Mouse (Mus musculus) CD4-positive, CD25-positive, alpha-beta regulatory T cell, adult 4 months (primary cell): ENCODE measurements around the gene Plscr3. TPM values are rescaled to one million over a fixed set of nuclear protein-coding genes. Genes with fewer than 3 reads are reported as not detected.

ENCODE experiments used
- ATAC-seq: one replicate; pipeline ENCODE4 v1.8.0; 2017
- polyA plus RNA-seq, 2 experiments: library from polyadenylated mRNA; unstranded; fragments of 100-300 nt; shearing (Covaris generic); gene quantifications; one replicate each; pipeline ENCODE4 v1.2.1; 2017

Gene Plscr3
- polyA plus RNA-seq, 2 experiments from 2014 or later = 22.4 to 33.5 TPM

GRCm38 (mm10) chr11:69867335-69867734 is 21.2 kb downstream of the Plscr3 start:
- no peak for ATAC-seq

- ATAC-seq = no peak
These were observed 24.3 kb downstream of the Plscr3 start for GRCm38 (mm10) chr11:69870289-69871069.

DNA sequence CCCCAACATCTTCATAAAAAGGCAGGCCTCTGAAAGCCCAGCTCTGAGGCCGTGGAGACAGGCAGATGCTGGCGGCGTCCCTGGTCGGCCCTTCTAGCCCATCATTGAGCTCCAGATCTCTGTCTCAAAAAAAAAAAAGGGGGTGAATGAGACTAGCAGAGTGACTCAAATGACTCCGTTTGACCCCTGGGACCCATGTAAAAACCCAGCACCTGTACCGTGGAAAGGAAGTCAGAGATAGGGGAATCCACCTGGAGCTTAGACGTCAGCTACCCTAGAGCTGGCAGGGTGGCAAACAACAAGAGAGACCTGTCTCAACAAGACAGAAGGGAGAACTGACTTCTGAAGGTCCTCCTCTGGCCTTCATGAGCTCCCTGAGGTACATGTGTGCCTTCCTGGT is 25.6 kb downstream of the Plscr3 start:
- no peak for ATAC-seq

- no peak for ATAC-seq
These were observed 26.3 kb downstream of the Plscr3 start for GRCm38 (mm10) chr11:69872451-69872850.

GRCm38 (mm10) chr11:69876186-69876585 is 30.0 kb downstream of the Plscr3 start:
- ATAC-seq = peak; percentile 38

DNA sequence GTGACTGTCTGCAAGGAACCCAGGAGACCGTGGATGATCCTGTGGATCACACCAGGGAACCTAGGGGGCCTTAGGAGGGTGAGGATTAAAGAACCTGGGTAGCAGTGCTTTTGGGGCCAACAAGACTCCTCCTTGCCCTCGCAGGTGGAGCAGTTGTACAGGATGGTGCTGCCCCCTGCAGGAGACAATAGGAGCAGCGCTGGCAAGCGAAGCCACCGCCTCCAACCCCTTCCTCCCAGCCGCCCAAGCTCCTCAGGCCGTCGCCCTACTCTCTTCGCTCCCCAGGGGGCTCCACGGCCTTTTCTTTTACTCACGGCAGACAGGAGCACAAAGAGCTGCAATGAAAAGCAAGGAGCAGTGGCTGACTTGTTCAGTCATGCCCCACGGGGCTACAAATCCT is 30.7 kb downstream of the Plscr3 start:
- peak; percentile 56 for ATAC-seq

DNA sequence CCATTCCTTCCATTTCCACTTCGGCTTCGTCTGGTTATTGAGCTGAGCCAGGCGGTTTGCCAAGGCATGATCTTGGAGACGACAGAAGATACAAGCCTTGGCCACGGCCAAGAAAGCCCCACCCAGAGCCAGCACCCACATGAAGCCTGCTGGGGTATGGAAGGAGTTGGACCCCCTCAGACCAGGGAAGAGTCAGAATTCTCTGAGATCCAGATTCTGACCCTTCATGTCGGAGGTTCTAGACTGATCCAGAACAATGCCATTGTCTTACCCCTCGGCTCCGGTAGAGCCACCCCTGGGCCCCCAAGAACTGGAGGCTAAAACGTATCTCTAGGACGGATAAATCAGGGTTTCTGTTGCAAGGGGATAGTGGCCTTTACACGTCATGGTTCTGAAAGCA is 31.7 kb downstream of the Plscr3 start, which contains the start of gene Tmem95:
Gene Tmem95, minus strand, starts transcription at position 141 of the 400 bp plus-strand sequence.
- ATAC-seq = no peak

DNA sequence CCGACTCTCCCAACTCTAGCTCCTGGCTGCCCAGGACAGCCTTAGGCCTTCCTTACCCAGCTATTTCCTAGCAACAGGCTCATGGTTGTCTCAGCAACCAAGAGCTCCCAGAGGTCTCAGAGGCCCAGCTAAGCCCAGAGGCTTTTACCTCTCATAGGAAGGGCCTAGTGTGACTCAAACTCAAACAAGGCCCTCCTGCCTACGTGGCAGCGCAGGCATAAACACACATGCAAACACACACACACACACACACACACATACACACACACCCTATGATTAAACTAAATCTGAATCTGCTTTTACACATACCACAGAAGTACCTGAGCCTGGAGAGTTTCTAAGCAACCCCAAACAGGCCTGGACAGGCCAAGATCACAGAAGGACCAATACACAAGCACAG is 32.2 kb downstream of the Plscr3 start:
- ATAC-seq = no peak

GRCm38 (mm10) chr11:69878952-69879351 is 32.8 kb downstream of the Plscr3 start:
- no peak for ATAC-seq

- ATAC-seq = no peak
These were observed 33.5 kb downstream of the Plscr3 start for GRCm38 (mm10) chr11:69879711-69880110.

- peak; percentile 49 for ATAC-seq
These were observed 34.3 kb downstream of the Plscr3 start for GRCm38 (mm10) chr11:69880506-69880852.

- ATAC-seq = peak; percentile 60
These were observed 34.9 kb downstream of the Plscr3 start, which contains the start of gene Kctd11 for GRCm38 (mm10) chr11:69880853-69881603. Kctd11 (minus strand) TSS chr11:69881406.

DNA sequence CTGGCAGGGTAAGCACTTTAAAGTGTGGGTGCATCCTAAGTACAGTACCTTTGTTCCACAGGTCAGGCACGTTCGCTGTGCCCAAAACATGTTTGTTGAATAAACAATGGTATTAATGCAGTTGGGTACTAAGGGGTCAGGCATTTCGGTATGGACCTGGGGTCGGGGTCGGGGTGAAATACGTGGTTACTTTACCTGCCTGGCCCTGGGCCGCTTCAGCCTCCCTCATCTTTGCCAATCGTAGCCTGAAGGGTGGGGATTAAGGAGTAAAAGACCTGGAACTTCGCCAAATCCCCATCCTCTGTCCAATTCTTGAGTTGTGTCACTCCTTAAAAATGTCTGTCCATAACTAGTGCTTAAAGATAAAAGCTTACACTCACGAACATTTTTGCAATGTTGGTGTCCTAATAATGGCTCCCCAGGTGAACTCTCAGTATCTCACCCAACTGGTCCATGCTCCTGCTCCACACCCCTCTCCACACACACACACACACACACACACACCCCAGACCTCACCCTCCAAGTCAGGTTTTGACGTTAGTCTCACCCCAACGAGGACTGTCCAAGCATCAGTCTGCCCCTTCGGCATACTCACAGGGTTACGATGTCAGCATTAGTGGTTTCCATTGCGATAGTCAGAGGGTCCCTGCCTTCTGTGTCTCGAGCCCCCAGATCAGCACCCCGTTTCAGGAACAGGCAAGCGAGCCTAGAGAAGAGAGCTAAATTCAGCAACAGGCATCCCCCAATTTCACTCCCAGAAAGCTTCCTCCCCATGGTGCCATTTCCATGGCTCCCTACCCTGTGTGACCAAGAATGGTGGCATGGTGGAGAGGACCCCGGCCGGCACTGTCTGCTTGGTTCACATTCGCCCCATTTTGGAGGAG is 35.9 kb downstream of the Plscr3 start:
- no peak for ATAC-seq

GRCm38 (mm10) chr11:69883066-69883465 is 36.9 kb downstream of the Plscr3 start:
- no peak for ATAC-seq

DNA sequence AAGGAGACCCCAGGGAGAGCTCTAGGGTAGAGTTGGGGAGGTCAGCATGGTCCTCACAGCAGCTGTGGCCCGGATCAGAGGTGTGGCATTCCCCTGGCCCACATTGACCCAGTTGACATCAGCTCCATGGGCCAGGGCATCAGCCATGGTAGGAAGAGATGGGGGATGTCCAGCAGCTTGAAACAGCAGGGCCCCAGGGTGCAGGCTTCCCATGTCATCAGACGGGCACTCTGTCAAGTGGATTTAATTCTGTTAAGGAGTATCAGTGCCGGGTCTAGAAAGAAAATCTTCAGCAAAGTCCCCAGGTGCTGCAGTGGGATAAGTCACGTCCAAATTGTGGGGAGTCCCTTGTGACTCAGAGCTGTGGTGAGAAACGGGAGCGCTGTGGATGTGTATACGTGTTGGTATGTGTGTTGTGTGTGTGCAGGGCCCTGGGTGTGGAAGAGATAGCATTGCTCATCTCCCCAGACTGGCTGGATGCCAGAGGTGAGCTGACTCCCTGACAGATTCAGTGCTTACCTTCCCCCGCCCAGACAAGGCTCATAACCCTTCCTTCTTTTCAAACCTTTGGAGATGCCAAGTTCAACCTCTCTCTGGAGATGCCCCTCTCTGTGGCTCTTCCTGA is 37.5 kb downstream of the Plscr3 start:
- no peak for ATAC-seq

DNA sequence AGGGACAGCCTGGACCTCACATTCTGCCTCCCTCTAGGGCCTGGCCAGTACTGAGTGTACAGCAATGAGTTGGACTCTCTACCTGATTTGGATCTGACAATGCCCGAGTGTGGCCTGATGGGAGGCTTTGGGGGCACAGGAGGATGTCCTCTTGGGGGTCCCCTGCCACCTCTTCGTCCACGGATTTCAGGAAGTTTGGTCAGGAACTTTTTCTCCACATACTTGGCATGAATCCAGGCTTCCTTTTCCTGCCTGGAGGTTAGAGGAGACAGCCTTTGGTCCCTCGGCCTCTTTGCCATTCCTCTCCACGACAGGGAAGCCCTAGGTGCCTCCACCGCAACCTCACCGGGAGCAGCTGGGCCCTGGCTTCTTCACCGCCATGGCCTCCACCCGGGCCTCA is 38.1 kb downstream of the Plscr3 start:
- no peak for ATAC-seq

DNA sequence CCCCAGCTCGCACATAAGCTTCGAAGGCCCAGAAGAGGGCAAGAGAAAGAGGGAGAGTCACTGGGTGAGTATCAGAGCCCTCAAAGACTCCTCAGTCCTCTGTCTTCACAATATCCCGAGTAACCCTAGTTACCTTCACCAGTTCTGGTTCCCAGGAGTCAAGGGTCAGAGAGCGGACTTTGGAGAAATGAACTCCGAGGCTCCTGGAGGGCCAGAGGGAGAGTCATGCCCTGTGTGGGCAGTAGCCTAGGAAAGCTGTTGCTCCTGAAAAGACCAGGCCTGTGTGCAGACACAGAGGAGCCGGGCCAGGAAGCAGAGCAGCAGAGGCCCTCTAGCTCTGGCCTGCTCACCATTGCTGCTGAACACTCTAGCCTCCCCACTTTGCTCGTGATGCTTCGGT is 38.5 kb downstream of the Plscr3 start:
- ATAC-seq = no peak

- no peak for ATAC-seq
These were observed 40.9 kb downstream of the Plscr3 start for GRCm38 (mm10) chr11:69886907-69887635.

GRCm38 (mm10) chr11:69891482-69891881 is 45.3 kb downstream of the Plscr3 start:
- no peak for ATAC-seq

DNA sequence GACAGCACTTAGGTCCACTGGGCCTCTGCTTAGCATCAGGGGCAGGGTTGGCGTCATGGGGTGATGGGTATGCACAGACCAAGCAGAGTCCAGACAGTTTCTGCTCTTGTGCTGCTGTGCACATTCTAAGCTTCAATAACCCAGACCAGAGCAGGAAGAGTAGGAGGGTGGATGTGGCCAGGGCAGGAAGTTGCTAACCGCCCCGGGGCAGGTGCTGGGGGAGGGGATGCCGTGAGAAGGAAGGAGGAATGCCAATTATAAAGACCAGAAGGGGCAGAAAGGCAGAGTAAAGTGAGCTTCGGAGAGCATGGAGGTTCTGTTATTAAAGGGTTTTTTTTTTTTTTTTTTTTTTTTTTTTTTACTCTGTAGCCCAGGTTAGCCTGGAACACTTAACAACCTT is 48.5 kb downstream of the Plscr3 start:
- peak; percentile 97 for ATAC-seq

DNA sequence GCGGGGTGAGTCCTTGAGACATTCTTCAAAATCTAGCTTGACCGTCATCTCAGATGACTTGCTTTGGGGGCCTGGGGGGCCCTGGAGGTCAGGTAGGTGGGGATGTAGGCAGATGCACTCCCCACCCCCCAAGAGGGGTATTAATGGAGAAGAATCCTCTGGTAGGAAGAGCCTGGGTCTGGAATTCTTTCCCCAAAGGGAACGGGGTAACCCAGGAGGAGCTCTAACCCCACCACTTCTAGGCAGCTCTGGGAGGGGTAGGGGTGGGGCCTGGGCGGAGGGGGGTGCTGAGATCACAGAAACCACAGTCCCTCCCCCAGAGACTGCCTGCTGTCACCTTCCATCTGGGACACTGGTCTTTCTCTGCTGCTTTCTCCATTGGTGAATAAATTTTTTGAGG is 49.1 kb downstream of the Plscr3 start, which contains the start of gene Acap1:
Gene Acap1, minus strand, starts transcription at position 249 of the 400 bp plus-strand sequence.
- ATAC-seq = peak; percentile 52

- no peak for ATAC-seq
These were observed 53.7 kb downstream of the Plscr3 start for GRCm38 (mm10) chr11:69899870-69900269.
